Mouse (Mus musculus): Measurements from ENCODE around the gene Nln.

DNA sequence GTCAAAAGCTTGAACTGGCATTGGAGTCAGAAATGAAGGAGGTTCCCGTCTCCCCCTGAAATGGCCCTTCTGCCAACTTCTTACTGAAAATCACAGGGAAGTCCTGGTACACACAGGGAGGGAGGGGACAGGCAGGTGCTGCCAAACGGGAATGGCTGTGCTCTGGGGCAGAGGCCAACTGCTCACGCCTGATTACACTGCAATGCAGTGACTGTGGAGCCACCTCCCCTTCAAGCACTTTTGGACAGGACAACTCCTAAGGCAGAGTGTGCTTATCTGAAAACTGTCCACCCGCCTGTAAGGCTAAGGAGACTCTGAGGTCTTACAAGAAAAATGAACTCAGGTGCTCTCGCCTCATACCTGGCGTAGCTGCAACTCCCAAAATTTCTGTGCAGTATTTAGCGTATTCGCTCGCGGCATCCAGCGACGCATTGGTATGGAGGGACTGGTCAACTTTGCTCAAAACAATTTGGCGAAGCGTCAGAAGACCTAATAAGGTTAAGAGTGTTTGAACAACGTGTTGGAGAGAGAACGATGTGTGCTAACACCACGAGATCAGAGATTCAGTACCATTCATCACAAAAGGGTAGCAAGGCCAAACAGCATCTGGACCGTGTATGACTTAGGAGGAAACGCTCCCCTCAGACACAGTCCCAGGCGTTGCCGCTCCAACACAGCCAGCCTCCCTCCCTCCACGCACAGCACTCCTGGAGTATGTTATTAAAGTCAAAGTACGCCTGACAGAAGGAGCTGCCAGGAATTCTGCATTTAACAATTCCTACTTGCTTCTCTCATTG, 72.7 kb downstream of the Nln start:
- TF ChIP-seq CTCF (IDR thresholded peaks at IDR 0.05; ENCODE audit: low read depth, low read length) (no peak), POLR2A (IDR thresholded peaks at IDR 0.05; ENCODE audit: insufficient read depth, low read length) (no peak)

Measured in ES-Bruce4 (cell line).